Mouse (Mus musculus): ENCODE data around the gene Npdc1.

GRCm38 (mm10) chr2:25373431-25373830, 25.7 kb upstream of the Npdc1 start:
- TF ChIP-seq CTCF (IDR thresholded peaks at IDR 0.05; ENCODE audit: low read depth) (no peak), EP300 (IDR thresholded peaks at IDR 0.05; ENCODE audit: low read depth) (no peak)

Measured in heart, postnatal 0 days (tissue).